Mouse (Mus musculus) stomach, postnatal 0 days (tissue): ENCODE results near the gene Xpnpep2.

ENCODE experiments used
- CTCF ChIP-seq: IDR thresholded peaks from 2 replicates; pipeline ENCODE4 v1.5.1; 2016; ENCODE audit warnings: antibody characterized with exemption, low read depth, mild to moderate bottlenecking, moderate library complexity
- EP300 ChIP-seq: optimal IDR thresholded peaks from 2 replicates; pipeline ENCODE3; 2016; ENCODE audit warnings: antibody characterized with exemption

DNA sequence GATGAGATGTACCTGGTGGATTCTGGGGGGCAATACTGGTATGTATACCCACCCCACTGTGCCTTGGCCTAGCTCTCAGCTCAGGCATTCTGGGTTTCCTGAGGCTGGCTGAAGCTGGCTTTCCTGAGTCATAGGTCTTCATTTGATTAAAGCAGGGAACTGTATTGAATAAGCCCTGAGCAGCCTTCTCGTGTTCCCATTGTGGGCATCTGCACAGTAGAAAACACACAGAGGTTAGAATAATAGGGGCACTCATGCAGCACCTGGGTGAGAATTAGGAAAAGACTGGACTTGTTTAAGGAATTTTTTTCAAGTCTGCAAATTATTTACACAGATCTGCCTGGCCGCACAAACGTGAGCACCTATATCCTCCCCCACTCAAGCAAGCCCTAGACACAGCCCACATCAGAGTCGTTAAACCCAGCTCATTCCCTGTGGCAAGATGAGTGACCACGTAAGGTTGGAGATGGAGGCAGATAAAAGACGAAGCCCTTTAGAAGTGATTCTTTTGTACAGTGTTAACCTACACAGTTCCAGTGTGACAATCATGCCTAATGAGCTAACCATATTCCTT, 18.5 kb downstream of the Xpnpep2 start:
- TF ChIP-seq CTCF (no peak), EP300 (no peak)
